Mouse (Mus musculus): ENCODE results near the gene Gm8653. TPM values are rescaled to one million over a fixed set of nuclear protein-coding genes. Genes with fewer than 3 reads are reported as not detected.
"Not testable (repeated sequence)": the region's sequence is repeated elsewhere in the genome, so short reads cannot be mapped to it uniquely, and the experiment has no call there.

Gene Gm8653
- not detected in 2 replicates for polyA plus RNA-seq (2012)

- not testable (repeated sequence) for TF ChIP-seq GATA1 (IDR thresholded peaks at IDR 0.05; ENCODE audit: low read length)
These were observed at the start of gene Gm8653 for GRCm38 (mm10) chr7:22201164-22201563. Gene Gm8653 (minus strand): TSS chr7:22201264.

GRCm38 (mm10) chr7:22229384-22229783, 28.3 kb upstream of the Gm8653 start, which contains the start of gene Gm8453:
Gene Gm8453 (minus strand): TSS chr7:22229484.
- not testable (repeated sequence) for TF ChIP-seq GATA1 (IDR thresholded peaks at IDR 0.05; ENCODE audit: low read length)

GRCm38 (mm10) chr7:22189077-22189476, 12.0 kb downstream of the Gm8653 start, which contains the start of gene Vmn1r143:
Gene Vmn1r143 (plus strand): TSS chr7:22189377.
- TF ChIP-seq GATA1 (IDR thresholded peaks at IDR 0.05; ENCODE audit: low read length), result not testable (repeated sequence)

DNA sequence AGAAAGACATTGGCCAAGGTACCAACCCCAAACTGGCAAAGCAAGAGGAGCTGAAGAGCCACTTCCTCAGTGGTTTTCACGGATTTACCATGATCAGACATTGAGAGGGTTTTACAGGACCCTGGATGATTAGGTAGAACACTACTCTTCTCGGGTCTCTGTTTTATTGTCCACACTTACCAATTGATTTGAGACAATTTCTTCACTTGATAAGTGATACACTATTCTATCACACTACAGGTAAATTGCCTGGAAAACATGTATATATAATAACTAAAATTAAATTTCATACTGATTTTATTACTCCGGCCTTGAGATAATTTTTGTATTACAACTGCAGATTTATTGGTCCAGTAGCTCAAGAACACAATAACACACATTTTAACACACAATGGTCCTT, 37.1 kb downstream of the Gm8653 start, which contains the start of gene Vmn1r142:
Gene Vmn1r142 (minus strand): TSS at position 101 of the 400 bp plus-strand sequence.
- TF ChIP-seq GATA1 (IDR thresholded peaks at IDR 0.05; ENCODE audit: low read length), result not testable (repeated sequence)

Other genes starting within 250 kb of the Gm8653 start
- not detected in 2 replicates for gene Vmn1r137, start 206.7 kb downstream of the Gm8653 start, polyA plus RNA-seq (2012)
- not detected in 2 replicates for gene Vmn1r138, start 172.4 kb downstream of the Gm8653 start, polyA plus RNA-seq (2012)
- not detected in 2 replicates for gene Gm6176, start 145.0 kb downstream of the Gm8653 start, polyA plus RNA-seq (2012)
- not detected in 2 replicates for gene Vmn1r139, start 132.2 kb downstream of the Gm8653 start, polyA plus RNA-seq (2012)
- gene Gm16451, start 83.0 kb downstream of the Gm8653 start, polyA plus RNA-seq (2012), result not detected in 2 replicates
- gene Gm10666, start 66.5 kb downstream of the Gm8653 start, polyA plus RNA-seq (2012), result not detected in 2 replicates
- not detected in 2 replicates for gene Vmn1r142, start 37.2 kb downstream of the Gm8653 start, polyA plus RNA-seq (2012)
- gene Vmn1r143, start 11.9 kb downstream of the Gm8653 start, polyA plus RNA-seq (2012), result not detected in 2 replicates
- gene Gm8453, start 28.2 kb upstream of the Gm8653 start, polyA plus RNA-seq (2012), result not detected in 2 replicates
- gene Gm4187, start 128.5 kb upstream of the Gm8653 start, polyA plus RNA-seq (2012), result not detected in 2 replicates
- gene Gm8660, start 169.8 kb upstream of the Gm8653 start, polyA plus RNA-seq (2012), result not detected in 2 replicates
- not detected in 2 replicates for gene Vmn1r148, start 212.3 kb upstream of the Gm8653 start, polyA plus RNA-seq (2012)
- not detected in 2 replicates for gene Vmn1r149, start 237.0 kb upstream of the Gm8653 start, polyA plus RNA-seq (2012)

Measured in G1E-ER4 (cell line).